Mouse (Mus musculus) heart, postnatal 0 days (tissue): ENCODE measurements around the gene Slc30a1.

ENCODE experiments used
- CTCF ChIP-seq: IDR thresholded peaks from 2 replicates; pipeline ENCODE4 v1.5.1; 2016; ENCODE audit warnings: antibody characterized with exemption, control low read depth, low read depth
- EP300 ChIP-seq: IDR thresholded peaks from 2 replicates; pipeline ENCODE4 v1.6.1; 2016; ENCODE audit warnings: antibody characterized with exemption, low read depth

- TF ChIP-seq CTCF: no peak
- TF ChIP-seq EP300: no peak
Observed at GRCm38 (mm10) chr1:191945341-191945740, 38.8 kb downstream of the Slc30a1 start.
